Mouse (Mus musculus) Muller cell, postnatal 12 days (primary cell): ENCODE data around the gene Amotl1.

Experiments used
- DNase-seq: peaks from one replicate; pipeline ENCODE4 v3.0.0-alpha.2; 2015; ENCODE audit errors: inconsistent ontology term

Gene Amotl1

DNA sequence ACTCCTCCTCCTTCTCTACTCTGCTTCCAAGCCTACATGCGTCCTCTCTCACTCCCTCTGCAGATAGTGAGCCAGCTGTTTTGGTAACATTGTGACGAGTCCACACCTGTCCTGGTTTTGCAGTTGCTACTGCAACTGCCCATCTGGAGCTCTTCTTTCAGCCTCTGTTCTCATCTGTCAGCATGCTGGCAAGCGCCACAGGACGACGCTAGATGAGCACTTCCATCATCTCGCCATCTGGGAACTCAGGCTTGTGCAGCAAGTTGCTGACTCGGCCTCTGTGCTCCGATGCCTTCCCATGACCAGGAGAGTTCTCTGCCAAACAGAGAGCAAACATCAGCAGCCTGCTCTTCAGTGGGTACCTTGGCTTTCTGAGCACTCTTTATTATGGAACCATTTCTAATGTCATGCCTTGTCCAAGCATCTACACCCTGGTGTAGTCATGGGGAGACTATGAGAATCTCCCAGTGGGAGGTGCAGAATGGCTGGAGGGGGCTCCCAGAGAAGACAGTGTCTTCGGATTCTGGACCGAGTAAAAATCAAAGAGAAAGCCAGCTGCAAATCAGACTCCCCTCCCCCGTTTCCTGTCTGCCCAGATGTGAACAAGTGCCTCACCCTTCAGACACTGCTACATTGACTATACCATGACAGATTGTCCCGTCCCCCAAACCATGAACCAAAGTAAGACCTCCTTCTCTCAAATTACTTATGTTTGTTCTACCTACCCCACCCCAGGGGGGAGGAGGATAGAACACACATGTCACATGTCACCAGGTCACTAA, 97.1 kb downstream of the Amotl1 start:
- DNase-seq, result no peak

DNA sequence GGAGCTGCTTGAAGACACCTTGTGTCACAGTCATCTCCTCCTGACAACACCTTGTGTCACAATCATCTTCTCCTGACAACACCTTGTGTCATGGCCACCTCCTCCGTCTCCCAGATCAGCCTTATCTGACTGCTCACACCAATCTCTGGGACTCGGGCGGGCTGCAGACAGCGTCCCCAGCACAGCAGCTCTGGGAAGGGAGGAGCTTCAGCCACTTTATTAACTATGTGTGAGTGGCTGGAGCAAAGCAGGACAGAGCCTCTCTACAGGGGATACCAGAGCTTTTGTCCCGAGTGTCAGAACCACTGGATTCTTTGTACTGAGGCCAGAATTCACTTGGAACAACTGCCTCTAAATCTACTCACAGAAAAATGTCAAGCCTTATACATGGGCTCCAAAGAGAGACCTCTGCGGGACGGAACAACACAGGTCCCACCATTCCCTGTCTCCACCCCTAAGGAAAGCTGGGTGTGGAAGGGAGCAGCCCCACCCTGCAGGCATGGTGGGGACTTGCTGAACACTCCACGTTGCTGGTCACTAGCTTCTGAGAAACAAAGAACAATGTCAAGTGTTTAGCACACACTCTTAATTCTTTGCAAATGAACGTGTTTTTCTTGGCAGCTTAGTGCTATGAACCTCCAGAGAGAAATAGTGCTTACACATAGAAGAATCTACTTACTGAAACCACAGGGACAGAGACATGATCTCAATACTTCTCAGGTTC, 100.7 kb downstream of the Amotl1 start:
- DNase-seq, result no peak

DNA sequence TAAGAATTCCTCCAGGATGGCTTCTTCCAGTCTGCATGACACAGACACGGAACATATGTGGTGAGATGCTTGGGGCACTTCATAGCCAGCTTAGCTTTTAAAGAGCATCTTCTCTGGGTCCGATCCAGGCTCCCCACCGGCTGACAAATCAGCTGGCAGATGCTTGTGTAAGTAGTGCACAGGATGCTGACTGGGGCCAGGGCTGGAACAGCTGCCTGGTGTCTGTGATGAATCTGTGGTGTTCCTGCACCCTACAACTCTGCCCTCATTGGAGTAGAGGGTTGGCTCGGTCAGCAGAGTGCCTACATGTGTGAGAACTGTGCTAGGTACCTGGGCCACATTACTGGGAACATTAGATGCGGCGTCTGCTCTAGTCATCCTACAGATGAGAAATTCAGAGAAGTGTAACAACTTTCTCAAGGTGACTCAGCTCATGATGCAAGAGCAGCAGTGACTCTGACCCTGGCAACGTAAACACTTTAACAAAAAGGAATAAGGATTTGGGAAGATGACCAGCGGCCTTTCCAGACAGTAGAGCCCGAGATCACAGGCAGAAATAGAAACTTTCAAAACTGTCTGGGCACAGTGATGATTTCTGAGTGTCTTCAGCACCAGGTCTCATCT, 109.9 kb downstream of the Amotl1 start:
- DNase-seq, result no peak

DNA sequence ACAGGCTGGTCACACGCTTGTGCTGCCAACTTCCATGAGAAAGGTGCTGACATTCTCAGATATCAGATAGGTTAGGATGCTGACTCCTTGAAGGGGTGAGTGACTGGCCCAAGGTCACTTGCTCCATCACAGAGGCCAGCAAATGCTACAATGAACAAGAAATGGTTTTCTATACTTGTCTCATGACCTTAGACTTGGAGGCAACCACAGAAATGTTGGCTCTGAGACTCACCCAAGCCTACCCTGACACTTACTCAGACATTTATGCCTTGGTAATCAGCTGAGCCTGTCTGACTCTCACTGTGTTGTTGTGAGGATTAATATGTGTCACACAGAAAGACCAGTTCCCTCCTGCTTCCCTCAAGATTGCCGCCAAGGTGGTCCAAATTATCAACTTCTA, 111.2 kb downstream of the Amotl1 start:
- peak; percentile 39 for DNase-seq

DNA sequence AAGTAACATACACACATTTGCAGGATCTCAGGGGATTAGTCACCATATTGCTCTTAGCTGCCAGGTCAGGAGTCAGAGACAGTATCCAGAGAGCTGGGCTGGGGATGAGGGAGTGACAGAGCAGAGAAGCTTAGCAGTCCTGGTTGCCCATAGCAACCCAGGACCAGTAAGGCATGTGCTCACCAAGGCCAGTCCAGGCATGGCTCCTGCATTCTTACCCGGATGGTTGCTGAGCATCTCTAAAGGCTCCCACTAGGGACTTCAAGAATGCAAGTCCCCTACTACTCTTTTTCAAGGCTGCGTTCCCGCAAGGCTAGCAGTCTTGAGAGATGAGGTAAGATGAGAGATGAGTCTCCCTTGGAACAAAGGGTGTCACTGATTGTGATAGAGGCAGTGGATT, 112.6 kb downstream of the Amotl1 start:
- DNase-seq, result no peak

DNA sequence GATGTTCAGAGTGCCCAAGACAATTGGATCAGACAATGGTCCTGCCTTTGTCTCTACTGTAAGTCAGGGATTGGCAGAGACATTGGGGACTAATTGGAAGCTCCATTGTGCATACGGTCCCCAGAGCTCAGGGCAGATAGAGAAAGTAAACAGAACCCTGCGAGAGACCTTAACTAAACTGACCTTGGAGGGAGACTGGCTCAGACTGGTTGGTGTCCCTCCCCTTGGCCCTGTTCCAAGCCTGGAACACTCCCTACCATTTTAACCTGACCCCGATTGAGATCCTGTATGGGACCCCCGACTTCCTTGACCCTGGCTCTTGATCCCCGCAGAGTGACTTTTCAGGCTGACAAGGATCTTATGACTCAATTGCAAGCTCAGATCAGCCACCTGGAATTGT, 114.9 kb downstream of the Amotl1 start:
- DNase-seq, result no peak

DNA sequence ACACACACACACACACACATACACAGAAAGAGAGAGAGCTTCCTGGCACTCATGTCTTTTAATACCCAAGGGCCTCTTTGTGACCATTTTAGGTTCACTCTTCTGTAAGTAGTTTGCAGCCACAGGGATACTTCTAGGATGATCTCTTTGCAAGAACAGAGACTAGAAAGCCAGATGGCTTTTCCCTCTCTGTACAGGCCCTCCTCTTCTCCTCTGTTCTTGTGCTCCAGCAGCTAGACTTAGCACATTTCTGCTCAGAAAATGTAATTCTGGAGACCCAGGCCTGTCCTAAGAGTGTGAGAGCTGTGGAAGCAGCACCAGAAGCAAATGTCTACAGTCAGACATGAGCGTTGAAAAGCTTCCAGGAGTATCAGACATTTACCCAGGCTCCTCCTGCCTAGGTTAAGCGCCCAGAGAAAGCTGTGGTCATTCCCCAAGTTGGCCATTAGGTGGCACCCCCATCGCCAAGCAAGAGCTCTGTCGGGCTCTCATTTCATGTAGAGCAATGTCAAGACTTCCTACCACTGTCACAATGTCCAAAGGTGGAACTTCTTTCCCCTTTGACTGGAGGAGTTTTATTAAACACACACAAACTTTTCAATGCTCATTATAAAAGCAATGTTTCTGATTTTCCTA, 121.3 kb downstream of the Amotl1 start:
- DNase-seq, result peak; percentile 69

DNA sequence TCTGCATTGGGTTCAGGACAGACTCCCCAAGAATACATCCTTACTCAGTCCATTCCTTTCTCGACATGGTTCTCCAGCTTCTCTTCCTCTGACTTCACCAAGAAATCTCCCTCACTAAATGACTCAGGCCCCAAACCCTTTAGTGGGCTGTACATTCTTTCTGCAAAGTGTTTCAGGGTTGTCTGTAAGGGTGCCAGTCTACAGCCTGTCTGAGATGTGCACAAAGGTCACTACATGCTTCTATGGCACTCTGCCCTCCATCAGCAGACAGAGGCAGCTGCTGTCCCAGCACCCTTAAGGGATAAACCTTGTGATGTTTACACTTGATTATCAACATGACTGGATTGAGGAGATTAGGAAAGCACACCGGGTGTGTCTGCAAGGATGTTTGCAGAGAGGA, 123.2 kb downstream of the Amotl1 start:
- DNase-seq, result peak; percentile 69

DNA sequence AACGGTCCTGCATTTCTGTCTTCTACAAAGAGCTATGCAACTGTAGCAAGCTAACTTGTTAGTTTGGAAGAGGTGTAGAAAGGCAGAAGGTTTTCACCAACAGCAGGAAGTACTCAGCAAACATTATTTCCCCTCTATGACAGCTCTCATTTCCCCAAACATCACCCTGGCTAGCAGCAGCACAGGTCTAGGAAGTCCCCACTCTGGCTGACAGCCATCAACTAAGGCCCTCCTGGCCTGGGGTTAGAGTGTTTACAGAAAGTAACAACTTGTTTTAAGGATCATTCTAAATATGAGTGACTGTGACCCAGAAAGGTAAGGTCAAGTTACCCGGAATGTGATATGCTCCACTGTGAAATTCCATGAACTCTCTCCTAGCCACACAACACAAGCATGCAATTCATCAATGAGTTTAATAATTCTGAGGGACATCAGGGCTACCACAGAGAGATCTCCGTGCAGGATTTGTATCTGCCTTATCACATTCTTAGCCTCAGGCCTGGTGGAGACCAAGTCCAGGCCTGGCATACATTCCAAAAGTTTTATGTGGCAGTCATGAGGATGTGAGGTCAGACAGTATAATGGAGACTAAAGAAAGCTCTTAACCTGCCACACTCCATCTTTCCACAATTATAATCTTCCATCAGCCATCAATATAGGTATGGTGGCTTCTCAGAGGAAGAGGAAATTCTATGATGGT, 123.7 kb downstream of the Amotl1 start:
- peak; percentile 83 for DNase-seq

DNA sequence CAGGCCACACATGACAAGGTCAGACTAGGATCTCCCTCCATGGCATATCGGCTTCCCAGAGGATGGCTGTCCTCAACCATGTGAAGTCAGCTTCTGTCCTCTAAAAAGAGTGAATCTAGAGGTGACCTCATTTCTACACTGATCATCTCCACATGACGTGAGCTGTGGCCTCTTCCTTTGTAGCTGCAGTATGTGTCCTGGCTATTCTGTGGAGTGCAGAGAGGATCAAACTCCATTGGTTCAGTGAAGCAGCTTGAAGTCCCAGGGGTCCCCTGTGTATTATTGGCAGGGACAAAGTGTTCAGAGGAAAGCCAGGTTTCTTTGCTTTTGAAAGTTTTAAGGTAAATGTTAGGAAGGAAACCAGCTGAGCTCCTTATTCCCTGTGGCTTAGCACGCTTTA, 126.8 kb downstream of the Amotl1 start:
- no peak for DNase-seq

DNA sequence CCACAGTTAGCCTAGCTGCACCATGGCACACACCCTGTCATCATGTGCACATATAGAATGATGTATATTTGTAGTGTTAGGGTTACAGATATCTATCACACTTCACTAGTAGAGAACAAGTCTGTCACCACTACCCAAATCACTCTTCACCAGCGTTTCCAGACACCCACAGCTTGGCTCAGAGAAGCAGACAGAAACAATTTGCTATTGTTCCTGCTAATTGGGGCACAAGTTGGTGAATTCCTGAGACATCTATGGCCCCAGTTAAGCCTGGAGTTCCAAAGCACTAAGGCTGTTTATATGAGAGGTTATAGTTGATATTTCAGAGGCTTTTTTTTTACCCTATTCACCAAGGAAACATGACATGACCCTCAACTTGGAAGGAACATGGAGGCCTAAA, 127.6 kb downstream of the Amotl1 start:
- DNase-seq, result peak; percentile 89

DNA sequence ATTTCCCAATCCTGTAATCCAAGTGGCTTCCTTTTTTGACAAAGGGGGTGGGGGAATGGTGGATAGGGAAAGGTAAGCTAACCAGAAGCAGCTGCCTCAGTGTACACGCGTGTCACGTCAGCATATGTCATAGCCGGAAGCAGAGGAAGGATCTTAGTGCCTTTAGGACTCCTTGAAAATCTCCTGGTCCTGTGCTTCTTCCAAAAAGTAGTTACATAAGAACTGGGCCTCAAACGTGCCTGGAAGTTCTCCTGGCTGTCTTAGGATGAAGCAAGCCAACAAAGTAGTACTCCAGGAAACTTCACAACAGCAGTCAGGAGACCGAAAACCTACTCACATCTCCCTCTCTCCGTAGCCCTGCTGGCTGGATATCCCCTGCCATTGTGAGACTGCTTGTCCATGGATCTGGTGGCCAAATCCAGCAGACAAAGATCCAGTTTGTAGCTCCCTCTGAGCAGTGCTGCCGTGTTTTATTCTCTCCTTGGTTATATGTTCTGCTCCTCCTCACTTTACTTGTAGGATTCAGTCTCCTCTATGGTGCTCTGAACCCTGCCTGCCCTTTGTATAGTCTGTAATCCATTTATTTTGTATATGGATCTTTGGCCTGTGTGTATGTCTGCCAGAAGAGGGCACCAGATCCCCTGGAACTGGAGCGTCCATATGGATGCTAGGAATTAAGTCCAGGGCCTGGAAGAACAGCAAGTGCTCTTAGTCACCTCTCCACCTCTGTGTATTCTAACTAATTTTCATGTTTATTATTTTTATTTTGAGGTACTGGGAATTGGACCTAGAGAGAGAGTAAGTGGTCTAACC, 132.0 kb downstream of the Amotl1 start:
- no peak for DNase-seq

DNA sequence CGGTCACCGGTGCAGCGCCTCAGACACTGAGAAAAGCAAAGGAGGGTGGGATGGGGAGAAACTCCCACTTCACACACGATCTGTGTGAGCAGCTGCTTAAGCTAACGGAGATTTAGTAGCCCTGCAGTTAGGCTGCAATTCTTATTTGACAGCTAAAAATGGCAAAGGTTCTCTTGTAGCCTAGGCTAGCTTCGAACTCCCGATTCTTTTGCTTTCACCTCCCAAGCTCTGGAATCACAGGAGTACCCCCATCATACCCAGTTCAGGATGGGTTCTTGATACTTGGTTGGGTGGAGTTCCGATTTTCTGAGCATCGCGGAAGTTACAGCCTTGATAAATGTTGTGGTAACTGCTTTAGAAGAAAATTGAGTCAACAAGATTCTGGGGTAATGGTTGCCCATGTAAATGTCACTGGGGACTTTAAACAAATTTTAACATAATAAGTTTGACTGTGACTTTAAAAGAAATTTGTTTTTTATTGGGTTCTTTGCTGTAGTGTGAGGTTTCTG, 143.9 kb downstream of the Amotl1 start:
- DNase-seq, result no peak

DNA sequence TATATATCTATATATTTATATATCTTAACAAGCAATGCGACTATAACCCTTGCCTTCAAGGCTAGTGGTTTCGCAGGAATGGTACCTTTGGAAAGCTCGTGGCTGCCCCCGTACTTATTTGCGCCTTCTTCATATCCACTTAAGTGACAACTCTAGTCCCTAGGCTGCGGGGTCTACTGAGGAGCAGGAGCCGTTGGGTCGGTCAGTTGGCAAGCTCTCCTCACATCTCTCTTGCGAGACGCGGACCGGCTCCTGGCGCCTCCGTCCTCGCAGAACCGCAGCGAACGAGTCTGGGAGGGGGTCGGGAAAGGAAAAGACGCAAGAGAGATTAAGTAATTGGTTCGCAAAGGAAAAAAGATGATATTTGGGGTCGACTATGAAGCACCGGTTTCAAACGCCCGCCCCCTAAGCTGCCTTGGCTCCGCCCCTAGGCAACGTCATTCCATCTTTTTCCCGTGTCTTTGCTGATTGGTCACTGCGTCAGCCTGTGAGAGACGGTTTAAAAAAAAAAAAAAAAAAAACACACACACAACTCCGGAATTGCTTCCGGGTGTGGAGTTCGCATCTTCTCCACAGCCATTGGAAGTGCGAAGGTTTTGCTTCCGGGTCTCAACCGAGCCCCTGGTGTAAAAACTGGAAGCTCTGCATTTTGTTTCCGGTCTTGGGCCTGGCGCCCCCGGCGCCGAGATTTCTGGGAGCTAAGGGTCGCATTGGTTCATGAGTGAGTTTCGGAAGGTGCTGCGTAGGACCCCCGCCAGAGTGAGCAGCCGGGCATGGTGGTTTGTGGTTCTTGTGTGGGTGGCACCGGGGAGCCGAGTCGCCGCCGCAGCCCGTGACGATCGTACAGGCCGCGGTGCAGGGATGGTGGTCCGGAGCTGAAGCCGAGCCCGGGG, 144.6 kb downstream of the Amotl1 start, which contains the start of the genes Kdm4d and Cwc15:
Gene Kdm4d (minus strand): TSS at position 460 of the 893 bp plus-strand sequence.
Gene Cwc15 (plus strand): TSS at position 595 of the 893 bp plus-strand sequence.
- peak; percentile 93 for DNase-seq

DNA sequence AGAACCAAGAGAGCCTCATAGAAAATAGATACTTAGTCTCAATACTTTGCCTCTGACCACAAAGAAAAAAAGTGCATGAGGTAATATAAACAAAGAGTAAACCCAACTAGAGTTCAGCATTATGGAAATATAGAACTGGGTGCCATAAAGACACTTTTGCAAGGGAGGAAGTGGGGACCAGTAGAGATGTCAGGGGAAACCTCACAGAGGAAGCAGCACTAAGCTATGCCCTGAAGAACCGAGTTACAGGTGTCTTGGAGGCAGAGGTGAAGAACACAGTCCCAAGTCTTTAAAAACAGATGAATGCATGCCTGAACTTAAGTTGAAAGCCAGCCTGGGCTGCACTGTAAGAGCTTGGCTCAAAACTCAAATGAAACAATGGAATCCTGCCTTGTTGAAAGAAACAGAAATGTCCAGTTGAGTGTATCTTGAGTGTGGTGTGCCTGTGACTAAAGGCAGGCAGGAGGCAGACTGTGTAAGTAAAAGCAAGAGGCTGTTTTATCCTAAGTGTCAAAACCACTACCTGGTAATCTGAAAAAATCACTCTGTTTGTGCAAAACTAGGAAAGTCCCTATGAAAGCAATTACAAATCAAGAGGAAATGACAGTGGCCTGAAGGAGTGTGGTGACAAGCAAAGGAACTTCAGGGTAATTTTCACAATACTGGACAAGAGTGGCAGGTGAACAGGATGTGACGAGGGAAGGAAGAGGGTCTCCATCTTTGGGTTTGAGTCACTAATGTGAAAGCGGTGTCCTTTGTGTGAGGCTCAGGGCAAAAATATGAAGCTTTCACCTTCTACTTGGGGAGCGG, 145.8 kb downstream of the Amotl1 start:
- no peak for DNase-seq
